Mouse (Mus musculus): ENCODE results near the gene 1700020N01Rik.
A peak's percentile ranks its signal among the peaks of the same experiment; 100 is the strongest.

The 1700020N01Rik gene

DNA sequence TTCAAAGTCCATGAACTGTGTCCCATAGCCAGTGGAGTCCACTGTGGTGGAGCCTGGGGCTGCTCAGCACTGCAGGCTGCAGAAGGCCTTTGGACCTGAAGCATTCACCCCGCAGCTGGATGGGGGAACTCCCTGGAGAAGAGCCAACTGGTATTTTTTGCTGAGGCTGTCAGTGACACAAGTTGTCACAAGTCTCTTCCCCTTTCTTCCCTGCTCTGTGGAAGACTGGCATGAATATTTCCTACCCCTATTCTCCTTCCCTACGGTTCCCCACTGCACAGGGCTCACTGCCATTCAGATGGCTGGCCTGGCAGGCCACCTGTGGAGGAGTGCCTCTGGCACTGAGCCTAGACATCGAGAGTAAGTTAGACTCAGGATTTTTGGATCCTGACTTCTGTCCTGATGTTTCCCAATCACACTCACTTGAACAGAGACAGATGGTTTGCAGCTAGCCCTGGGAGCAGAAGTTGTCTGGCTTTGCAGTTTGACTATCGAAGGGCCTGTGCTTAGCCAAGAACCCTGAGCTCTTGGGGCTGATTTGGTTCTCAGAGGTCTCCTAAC is 12.1 kb downstream of the 1700020N01Rik start:
- peak; percentile 86 for DNase-seq

DNA sequence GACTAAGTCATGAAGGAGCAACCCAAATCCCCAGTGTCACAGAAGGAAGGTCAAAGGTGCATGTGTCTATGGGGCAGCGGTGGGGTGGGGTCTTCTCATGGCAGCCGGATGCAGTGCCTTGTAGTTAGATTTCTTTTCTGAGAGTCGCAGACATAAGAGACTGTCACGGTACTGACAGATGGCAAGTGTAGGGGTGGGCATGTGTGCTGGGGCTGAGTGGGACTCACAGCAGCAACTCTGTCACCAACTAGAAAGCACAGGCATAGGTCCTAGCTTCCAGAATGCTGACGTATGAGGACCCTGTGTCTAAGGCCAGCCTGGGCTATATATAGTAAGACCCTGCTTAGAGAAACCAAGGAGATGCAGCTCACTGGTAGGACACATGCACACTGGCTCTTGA is 12.7 kb downstream of the 1700020N01Rik start:
- DNase-seq, result no peak

DNA sequence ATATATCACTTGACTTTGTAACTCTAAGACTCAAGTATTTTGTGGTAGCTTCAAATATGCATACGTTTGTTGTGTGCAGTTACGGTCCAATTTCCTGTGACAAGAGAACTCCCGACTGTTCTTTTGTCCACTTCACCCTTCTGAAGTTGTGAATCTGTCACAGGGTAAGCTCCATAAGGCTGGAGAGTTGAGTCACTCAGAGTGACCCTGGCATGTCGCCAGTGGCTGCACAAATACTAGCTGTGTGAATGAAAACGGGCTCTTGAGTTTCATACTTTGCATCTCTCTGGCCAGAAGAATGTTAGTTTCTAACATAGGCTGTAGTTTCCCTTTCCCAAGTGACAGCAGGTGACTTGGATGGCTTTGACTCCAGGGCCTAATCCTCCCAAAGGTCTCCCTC is 14.0 kb downstream of the 1700020N01Rik start:
- DNase-seq, result peak; percentile 49

DNA sequence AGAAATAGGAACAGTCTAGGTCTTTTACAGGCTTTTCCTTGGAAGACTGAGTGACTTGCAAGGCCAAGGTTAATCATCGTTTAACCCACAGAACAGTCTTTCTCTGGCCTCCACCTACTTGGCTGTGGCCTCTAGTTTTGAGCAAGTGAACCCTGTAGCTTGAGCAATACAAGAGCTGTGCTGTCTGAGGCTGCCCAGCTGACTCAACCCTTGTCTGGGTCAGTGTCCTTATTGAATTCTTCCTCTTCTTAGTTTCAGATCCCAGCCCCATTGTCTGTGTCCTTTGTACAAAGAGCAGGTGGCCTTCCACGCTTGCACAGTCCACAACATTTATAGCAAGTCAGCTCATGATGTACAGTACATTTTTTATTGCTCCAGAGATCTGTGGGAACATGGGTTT is 16.6 kb downstream of the 1700020N01Rik start:
- DNase-seq, result peak; percentile 38

DNA sequence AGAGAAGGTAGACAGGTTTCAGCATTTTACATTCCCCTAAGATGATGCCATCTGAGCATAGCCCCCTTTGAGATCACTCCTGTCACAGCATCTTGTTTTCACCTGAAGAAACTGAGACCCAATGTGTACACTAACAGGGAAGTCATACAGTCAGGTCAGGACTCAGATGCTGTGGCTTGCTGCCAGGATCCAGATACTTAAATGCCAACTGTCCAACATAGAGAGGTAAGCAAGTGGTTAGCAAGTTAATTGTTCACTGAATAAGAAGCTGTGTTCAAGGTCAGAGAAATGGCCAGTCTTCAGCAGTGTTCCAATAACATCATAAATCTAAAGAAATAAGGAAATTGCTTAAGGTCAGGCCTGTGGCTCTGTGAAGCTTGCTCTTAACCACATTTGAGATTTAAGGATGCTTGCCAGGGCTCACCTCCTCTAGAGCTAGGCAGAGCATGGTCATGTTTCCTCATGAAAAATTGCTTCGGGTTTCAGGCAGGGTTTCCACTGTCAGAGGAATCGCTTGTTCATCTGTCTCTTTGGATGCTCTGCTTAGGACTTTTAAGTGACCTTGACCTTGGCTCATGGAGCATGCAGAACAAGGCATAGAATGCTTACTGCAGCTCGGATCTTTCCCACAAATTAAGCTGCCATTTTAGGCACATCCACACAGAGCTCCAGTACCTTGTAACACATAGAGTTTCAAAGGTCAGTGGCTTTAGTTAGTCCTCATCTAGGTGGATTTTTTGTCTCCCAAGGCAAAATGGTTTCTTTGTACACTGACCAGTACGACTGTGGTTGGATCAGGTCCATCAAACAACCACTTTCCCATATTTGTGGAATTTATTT is 20.3 kb downstream of the 1700020N01Rik start:
- DNase-seq, result no peak

DNA sequence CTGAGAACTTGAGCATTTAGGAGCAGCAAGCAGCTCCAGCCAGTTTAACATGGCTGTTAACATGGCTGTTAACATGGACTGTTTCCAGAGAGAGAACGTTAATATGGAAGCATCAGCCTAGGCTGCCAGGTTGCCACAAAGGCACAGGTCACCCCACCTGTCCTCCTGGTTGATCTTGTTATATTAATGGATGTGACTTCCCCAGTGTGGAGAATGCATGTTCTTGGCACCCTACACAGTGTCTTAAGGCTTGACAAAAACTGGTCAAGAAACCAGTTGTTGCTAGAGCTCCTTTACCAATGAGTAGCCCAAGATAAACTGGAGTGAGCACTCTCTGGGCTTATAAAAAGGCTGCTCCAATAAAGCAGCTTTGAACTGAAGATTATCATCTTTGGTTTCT is 21.6 kb downstream of the 1700020N01Rik start:
- no peak for DNase-seq

DNA sequence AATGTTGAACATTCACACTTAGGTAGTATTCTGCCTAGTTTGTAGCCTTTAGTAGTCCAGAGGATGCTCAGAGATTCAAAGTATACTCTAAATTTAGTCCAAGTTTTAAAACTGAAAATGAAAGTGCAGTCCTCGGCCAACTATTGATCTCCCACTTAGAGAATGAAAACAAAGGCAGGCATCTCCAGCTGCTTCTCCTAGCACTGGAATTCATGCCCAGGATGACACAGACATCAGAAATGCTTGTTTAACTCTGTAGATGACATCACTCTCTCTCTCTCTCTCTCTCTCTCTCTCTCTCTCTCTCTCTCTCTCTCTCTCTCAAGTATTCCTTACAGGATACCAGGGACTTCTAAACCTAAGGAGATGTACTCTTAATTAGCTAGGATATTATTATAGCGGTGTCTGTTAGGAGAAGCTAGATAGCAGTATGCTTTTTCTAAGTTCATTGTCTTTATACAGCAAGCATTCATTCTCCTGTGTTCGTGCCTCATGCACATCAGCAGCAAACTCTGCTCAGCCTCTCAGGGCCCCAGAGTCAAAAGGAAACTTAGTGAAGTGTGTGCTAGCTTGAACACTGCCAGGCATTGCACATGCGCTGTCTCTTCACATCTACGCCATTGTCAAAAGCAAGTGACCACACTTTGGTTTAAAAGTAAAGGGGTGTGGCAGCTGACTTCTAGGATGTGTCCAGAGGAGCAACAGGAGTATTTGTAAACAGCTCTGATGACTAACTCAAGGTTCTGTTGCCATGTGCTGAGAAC is 26.0 kb downstream of the 1700020N01Rik start:
- no peak for DNase-seq

DNA sequence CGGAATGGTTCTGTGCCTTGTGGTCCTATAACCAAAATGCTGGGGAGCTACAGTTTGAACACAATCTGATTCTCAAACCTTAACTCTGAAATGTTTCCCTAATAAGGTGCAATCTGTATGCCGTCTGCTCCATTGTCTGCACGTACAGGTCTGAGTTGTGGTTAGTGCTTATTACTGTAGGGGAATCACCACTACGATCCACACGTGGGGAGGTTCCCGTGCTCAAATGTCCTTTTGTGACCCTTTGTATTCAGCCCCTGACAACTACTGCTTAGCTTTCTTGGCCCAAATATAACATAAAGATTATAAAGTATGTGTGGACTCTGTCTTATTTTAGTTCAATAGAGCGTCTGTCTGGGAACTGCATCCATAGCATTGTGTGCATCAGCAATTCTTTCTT is 29.1 kb downstream of the 1700020N01Rik start:
- no peak for DNase-seq

DNA sequence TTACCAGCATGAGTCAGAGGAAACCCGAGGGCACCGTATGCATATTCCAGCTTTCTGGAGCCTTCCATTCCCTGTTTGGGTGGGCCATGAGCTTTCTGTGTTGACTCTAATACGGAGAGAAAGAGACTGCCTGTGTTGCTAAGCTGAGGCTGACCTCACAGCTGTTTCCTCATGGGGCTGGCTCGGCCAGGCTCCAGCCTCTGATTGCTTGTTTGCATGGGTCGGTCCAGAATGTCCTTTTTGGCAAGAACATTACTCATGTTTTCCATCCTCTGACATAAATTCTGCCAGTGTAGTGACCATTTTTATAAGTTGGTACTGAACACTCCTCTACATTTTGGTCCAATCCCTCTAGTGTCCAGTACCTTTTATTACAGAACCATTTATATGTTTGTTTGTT is 35.6 kb downstream of the 1700020N01Rik start:
- DNase-seq, result peak; percentile 82

DNA sequence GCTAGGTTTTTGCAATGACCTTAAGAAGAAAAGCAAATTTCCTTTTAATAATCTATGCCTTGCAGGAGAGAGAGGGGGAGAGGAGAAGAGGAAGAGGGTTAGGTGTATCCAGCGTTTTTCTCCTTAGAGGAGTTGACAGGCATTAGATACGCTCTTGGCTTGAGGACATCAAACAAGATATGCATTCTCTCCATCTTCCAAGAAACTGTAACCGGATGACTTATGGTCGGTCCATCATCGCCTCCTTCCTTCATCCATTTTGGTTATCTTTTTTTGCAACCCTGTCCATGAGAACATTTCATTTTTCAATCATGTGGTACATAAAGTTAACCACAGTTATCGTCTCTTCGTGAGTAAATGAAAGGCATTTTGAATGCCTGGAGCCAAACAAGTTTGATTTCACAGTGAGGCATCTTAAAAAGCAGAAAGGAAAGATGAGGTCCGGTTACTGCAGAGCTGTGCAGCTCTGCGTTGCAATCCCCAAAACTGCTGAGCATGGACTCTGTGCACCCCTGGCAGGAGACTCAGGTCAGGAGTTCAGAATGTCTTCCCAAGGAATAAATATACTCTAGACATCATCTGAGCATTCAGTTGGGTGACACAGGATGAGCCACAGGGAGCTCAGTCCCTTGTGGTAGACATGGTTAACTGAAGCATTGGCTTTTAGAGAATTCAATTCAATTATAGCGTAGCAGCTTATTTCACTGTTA is 36.2 kb downstream of the 1700020N01Rik start:
- no peak for DNase-seq

DNA sequence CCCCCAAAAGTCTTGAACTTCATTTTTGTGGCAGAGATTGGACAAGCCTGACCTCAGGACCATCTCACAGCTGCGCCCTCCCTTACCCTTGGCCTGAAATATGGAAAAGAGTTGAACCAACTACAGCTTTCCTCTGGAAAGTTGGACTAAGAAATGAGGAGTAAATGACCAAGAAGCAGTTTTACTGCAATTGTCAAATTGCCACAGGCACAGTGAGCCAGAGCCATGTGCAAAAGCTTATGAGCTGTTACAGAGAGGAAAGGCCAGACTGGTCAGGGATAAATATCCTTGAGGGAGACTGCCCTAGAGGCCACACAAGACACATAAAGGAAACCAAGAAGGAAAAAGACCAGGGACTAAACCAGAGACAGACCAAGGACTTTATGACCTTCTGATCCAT is 38.5 kb downstream of the 1700020N01Rik start:
- peak; percentile 39 for DNase-seq

DNA sequence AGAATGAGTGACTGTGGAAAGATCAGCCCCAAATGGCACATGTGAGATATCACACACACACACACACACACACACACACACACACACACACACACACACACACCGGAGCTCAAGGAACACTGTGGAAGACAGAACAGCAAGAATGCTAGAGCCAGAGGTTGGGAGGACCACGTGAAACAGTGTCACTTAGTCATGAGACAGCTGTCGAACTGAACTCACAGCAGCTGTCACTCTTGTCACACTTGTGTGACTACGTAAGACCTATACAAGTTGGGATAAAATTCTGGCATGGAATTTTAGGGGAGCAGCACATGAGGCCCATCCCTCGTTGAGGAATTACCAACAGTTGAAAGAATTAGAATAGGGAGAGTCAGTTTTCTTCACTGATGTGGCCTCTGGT is 39.7 kb downstream of the 1700020N01Rik start:
- DNase-seq, result peak; percentile 65

DNA sequence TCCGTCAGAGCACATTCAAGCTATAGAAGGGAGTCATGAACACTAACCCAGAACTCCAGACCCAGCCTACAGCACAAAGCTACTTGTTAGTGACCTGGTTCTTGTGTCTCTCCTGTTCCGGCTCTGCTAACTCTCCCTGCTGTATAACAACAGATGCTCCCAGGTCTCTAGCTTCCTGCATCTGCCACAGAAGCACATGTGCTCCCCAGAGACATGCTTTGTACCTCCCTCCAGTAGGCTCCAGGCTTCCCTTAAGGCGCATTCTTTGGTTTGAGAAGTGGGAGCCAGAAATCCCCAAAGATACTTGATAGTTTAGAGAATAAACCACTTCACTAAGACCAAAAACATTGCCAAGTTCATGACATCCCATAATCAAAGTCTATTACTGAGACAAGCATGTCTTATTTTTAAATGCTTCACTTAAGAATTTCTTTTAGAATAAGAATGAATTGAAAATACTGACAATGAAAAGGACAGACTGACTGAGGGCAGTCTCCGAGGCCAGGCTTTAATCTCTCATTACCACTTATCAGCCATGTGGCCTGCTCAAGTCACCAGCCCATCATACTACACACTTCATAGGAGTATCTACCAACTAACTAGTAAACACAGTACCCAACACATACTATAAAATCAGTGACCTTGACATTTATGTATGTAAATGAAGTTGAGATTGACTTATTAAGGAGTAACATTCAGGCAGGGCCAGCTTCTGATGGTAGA is 43.2 kb downstream of the 1700020N01Rik start:
- no peak for DNase-seq

DNA sequence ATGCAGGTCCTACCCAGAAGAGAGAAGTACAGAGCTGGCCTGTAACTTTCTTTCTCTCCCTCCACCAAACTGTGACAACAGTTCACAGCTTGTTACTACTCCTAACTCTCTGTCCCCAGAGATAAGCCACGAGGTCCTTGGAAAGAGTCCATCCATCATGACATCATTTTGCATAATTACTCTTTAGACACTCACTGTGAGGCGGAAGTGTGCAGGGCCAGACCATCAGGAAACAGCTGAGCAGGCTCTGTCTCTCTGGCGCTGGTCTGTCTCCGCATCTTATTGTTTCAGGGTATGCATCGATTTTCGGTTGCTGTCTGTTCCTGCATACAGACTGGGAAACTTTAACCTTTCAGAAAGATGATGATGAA is 43.8 kb downstream of the 1700020N01Rik start:
- DNase-seq, result peak; percentile 78

DNA sequence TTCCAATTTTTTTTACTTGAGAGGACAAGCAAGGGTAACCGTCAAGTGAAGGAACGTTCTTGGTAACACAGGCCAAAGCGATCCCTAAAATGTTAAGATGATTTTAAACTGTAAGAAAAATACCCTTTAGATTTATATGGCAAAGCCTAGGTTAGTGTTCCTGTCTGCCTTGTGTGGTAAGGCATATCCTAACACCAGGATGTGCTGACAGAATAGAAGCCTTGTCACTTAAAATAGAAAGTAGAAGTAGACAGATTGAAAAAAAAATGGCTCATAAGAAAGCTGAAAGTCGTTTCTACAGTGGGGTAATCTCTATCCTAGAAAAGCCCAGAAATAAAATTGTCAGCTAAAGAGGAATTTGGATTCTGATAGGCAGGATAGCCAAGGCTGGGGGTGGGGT is 58.4 kb downstream of the 1700020N01Rik start:
- DNase-seq, result no peak

DNA sequence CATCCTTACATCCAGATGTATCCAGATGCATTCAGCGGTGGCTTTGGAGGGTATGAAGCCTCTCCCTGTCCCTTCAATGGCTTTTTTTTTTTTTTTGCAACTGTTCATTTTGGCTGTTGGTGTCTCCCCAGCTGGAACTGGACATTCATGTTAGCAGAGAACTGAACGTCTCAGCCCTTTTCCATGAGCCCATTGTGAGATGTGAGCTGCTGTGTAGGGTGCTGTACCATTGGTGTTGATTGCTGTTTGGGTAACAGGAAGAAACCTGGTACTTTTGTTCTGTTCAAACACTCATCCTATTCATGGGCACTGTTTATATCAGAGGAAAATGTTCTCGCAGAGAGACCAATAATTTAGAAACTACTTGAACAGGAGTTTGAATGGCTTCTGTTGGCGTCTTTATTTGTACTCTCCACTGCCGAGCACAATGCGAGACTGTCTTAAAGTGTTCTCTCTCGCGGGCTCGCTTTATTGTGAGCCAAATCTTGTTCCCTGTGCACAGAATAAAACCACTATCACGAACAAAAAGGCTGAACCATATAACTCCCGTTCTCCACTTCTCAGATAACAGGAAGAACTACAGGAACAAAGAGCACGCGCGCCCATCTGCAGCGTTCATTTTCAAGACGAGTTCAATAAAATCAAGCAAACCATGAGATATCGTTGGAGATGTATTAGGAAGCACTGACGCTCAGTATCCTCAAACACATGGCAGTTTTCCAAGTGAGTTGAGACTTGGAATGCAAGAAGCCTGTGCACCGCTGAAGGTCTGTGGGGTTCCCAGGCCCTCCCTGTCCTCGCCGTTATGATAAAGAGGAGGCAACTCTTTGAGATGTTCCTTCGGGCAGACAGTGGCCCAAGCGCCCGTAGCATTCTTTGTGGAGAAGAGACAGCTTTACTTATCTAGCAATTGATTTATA is 59.7 kb downstream of the 1700020N01Rik start:
- no peak for DNase-seq

DNA sequence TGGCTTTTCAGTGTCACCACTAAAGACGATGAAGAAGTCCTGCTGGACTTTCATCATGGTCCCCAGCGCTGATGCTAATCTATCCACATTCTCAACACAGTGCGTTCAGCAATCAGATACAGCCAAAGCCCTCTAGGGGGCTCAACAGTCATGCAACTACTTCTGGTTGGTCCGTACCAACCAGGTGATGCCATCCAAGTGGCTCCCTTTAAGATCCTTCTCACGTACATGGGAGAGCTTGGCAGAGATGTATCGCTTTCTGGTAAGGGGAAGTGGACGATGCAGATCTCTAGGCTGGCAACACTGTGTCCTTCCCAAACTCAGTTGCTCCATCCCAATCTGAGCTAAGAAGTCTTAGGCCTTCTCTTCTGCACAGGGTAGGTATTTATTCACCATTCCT is 60.5 kb downstream of the 1700020N01Rik start:
- no peak for DNase-seq

DNA sequence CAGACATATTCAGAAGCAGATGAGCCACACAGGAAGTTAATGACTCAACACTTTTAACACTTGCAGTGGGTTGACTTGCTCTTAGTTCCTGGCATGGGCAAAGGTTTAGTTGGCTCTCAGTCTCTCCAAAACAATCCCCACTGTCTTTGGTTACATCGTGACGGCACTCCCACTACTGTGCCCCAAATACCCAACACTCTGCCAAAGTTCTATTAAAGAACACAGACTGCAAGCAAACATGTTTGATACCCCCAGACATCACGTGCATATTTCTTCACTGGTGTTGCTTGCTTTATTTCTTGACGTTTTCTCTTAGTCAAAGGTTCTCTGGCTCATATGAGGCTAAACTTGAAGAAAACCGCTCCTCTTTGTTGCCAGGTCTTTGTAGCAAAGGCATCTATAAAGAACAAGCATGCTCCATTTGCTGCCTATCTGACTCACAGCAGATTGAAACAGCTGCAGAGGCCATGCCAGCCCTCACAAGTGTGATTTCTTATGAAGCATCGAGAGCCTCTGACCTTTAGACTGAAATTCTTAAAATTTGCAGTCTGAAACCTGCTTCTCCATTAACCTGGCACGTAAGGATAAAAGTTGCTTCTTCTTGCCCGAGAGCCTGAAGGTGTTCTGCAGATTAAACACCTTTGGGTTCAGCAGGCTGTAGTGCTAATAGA is 66.8 kb downstream of the 1700020N01Rik start:
- DNase-seq, result no peak

DNA sequence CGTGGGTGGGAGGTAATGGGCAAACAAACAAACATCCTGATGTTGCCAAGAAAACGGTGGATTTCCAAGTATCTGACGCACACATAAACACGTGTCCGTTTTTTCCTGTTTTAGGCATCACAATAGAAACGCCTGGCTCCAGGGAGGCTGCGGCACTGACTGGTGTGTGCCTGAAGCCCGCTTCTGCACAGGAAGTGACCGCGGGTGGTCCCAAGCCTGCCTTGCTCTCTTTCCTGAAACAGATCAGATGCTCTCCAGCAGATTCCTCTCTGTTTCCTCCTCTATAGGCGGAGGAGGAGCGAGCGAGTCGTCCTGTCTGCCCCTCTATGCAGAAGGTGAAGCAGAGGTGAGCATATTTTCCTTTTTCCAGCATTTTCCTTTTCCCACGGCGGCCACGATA is 76.0 kb downstream of the 1700020N01Rik start:
- peak; percentile 77 for DNase-seq

DNA sequence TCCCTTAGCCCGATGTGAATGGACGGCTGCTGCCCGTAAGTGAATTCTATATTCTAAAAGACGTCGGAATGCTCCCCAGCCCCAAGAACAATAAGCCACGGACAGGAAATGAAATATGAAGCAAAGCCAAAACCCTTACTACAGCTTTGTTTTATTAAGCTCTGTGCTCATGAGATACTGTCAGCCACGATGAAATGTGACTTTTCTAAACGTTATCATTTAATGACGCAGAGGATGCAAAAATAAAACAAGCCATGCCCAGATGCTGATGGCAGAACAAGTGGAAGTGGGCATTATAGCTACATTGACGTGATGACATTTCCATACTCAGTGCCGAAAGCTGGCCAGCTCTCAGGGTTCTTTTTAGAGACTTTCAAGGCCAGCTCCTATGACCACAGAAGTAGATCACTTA is 76.8 kb downstream of the 1700020N01Rik start:
- DNase-seq, result peak; percentile 53

DNA sequence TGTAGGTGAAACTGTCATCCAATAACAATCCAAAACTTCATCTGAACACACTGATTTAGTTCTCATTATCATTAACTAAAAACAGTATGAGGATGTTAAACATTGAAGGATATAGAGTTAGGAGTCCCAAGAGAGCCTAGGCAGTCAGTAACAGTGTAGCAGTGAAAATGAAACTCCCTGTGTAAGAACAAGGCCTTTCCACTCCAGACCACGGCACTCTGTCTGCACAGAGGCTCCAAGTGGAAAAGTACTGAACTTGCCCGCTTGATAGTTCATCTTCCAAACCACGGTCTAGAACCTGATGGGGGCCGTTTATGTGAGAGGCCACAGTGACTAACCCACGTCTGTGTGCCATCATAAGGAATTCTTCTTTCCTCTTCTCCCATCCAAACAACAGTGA is 77.2 kb downstream of the 1700020N01Rik start:
- no peak for DNase-seq

Data from lung, postnatal 10 days (tissue).